Mouse (Mus musculus): Measurements from ENCODE around the gene Tmbim6. TPM values are rescaled to one million over a fixed set of nuclear protein-coding genes. Genes with fewer than 3 reads are reported as not detected.

Gene Tmbim6
- total and polyA plus RNA-seq, 3 experiments, result 91.2 to 239 (median 125) TPM

DNA sequence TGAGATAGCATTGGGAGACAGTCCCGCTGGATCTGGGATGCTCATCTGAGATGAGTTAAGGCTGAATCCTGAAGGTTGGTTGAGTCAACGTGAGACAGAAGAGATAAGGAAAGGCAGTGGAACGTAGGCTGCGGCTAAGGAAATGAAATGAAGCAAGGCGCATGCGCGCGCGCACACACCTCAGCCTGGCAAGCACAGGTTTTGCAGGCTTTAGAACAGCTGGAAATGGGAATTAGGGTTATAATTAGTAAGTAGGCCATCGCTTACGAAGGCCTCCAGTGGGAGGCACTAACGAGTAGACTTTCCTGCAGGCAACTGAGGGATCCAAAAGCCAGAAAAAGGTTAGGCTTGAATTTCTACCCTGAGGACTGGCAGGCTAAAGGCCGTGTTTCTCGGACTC lies 19.1 kb downstream of the Tmbim6 start:
- Histone ChIP-seq H3K4me1 (ENCODE audit: insufficient read depth, low read depth, low read length) (peaks cover 10% of the 10 kb centered on the region), H3K27me3 (ENCODE audit: insufficient read depth, low read length) (no peaks in the 10 kb centered on the region), H3K36me3 (replicated peaks) (peaks cover 52% of the 10 kb centered on the region), H3K9me3 (replicated peaks) (no peaks in the 10 kb centered on the region), H3K4me3 (ENCODE audit: low read depth, low read length) (no peak overlapping the region)
- DNase-seq (ENCODE audit: low spot score) (no peak), ATAC-seq (ENCODE audit: extremely low read depth, insufficient number of reproducible peaks, low FRiP score, poor library complexity, severe bottlenecking) (no peak)
- TF ChIP-seq POLR2AphosphoS5 (IDR thresholded peaks at IDR 0.05; ENCODE audit: insufficient replicate concordance, low read depth, low read length) (no peak), CTCF (IDR thresholded peaks at IDR 0.05; ENCODE audit: low read depth, low read length) (no peak), TAL1 (conservative IDR thresholded peaks at IDR 0.05; ENCODE audit: low read depth, low read length) (no peak), GATA2 (IDR thresholded peaks at IDR 0.05; ENCODE audit: borderline replicate concordance, low read depth, low read length) (no peak), GATA1 (IDR thresholded peaks at IDR 0.05; ENCODE audit: borderline replicate concordance, low read length) (no peak)

DNA sequence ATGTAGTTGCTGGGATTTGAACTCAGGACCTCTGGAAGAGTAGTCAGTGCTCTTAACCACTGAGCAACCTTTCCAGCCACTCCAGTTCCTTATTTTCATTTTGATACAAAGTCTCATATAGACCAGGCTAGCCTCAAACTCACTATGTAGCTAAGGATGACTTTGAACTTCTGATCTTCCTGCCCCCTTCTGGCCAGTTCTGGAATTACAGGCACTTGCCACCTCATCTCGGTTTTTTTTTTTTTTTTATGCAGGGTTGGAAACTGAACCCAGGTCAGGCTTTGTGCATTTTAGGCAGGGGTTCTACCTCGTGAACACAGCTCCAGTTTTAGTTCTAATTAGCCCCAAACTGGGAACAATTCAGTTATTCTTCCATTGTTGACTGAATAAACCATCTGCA lies 23.1 kb downstream of the Tmbim6 start:
- H3K9me3 ChIP-seq (replicated peaks), result no peaks in the 10 kb centered on the region
- peaks cover 12% of the 10 kb centered on the region for H3K36me3 ChIP-seq (replicated peaks)
- peaks cover 10% of the 10 kb centered on the region for H3K4me1 ChIP-seq (ENCODE audit: insufficient read depth, low read depth, low read length)
- H3K4me3 ChIP-seq (ENCODE audit: low read depth, low read length), result no peak overlapping the region
- no peaks in the 10 kb centered on the region for H3K27me3 ChIP-seq (ENCODE audit: insufficient read depth, low read length)
- DNase-seq (ENCODE audit: low spot score) (no peak), ATAC-seq (ENCODE audit: extremely low read depth, insufficient number of reproducible peaks, low FRiP score, poor library complexity, severe bottlenecking) (no peak)
- TF ChIP-seq GATA2 (IDR thresholded peaks at IDR 0.05; ENCODE audit: borderline replicate concordance, low read depth, low read length) (no peak), CTCF (IDR thresholded peaks at IDR 0.05; ENCODE audit: low read depth, low read length) (peak; percentile 29), GATA1 (IDR thresholded peaks at IDR 0.05; ENCODE audit: borderline replicate concordance, low read length) (no peak)

- no peak overlapping the region for H3K4me3 ChIP-seq (ENCODE audit: low read depth, low read length)
- peak; percentile 57 for DNase-seq (ENCODE audit: low spot score)
- peaks cover 10% of the 10 kb centered on the region for H3K4me1 ChIP-seq (ENCODE audit: insufficient read depth, low read depth, low read length)
- no peaks in the 10 kb centered on the region for H3K27me3 ChIP-seq (ENCODE audit: insufficient read depth, low read length)
- peaks cover 6% of the 10 kb centered on the region for H3K36me3 ChIP-seq (replicated peaks)
- ATAC-seq (ENCODE audit: extremely low read depth, insufficient number of reproducible peaks, low FRiP score, poor library complexity, severe bottlenecking), result peak; percentile 34; the same call in 1 of the 2 replicates
- no peaks in the 10 kb centered on the region for H3K9me3 ChIP-seq (replicated peaks)
- TF ChIP-seq GATA2 (IDR thresholded peaks at IDR 0.05; ENCODE audit: borderline replicate concordance, low read depth, low read length), result no peak
- TF ChIP-seq POLR2AphosphoS5 (IDR thresholded peaks at IDR 0.05; ENCODE audit: insufficient replicate concordance, low read depth, low read length), result no peak
- TF ChIP-seq CTCF (IDR thresholded peaks at IDR 0.05; ENCODE audit: low read depth, low read length), result peak; percentile 96
- no peak for TF ChIP-seq GATA1 (IDR thresholded peaks at IDR 0.05; ENCODE audit: borderline replicate concordance, low read length)
Measured at GRCm38 (mm10) chr15:99416348-99416882, 23.7 kb downstream of the Tmbim6 start.

GRCm38 (mm10) chr15:99416957-99417356 lies 24.3 kb downstream of the Tmbim6 start:
- DNase-seq (ENCODE audit: low spot score) (no peak), ATAC-seq (ENCODE audit: extremely low read depth, insufficient number of reproducible peaks, low FRiP score, poor library complexity, severe bottlenecking) (no peak)
- H3K4me3 ChIP-seq (ENCODE audit: low read depth, low read length), result no peak overlapping the region
- H3K9me3 ChIP-seq (replicated peaks), result no peaks in the 10 kb centered on the region
- peaks cover under 1% of the 10 kb centered on the region for H3K36me3 ChIP-seq (replicated peaks)
- H3K4me1 ChIP-seq (ENCODE audit: insufficient read depth, low read depth, low read length), result peaks cover 10% of the 10 kb centered on the region
- no peaks in the 10 kb centered on the region for H3K27me3 ChIP-seq (ENCODE audit: insufficient read depth, low read length)
- no peak for TF ChIP-seq POLR2AphosphoS5 (IDR thresholded peaks at IDR 0.05; ENCODE audit: insufficient replicate concordance, low read depth, low read length)
- no peak for TF ChIP-seq CTCF (IDR thresholded peaks at IDR 0.05; ENCODE audit: low read depth, low read length)
- no peak for TF ChIP-seq GATA1 (IDR thresholded peaks at IDR 0.05; ENCODE audit: borderline replicate concordance, low read length)
- no peak for TF ChIP-seq TAL1 (conservative IDR thresholded peaks at IDR 0.05; ENCODE audit: low read depth, low read length)
- no peak for TF ChIP-seq GATA2 (IDR thresholded peaks at IDR 0.05; ENCODE audit: borderline replicate concordance, low read depth, low read length)

DNA sequence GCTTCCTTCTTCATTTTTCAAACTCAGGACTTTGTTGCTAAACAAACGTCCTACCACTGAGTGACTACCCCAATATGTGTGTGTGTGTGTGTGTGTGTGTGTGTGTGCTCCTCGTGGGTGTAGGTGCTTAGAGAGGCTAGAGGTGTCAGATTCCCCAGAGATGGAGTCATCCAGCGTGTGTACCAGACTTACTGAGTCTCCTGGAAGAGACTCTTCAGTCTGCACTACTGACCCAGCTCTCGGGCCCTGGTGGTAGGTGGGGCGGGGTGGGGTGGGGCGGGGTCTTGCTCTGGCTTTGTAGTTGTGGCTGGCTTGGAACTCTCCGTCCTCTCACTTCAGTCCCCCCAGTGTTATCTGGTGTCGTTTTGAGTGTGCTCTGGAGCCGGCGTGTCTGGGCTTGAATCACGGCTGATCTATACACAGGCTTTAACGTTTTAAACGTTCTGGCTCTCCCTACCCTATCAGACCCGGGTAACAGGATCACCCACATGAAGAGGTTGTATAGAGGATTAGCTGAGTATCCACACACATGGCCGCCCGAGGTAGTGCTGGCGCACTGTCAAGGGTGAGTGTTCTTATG lies 25.1 kb downstream of the Tmbim6 start:
- Histone ChIP-seq H3K9me3 (replicated peaks) (no peaks in the 10 kb centered on the region), H3K4me1 (ENCODE audit: insufficient read depth, low read depth, low read length) (peaks cover 10% of the 10 kb centered on the region), H3K27me3 (ENCODE audit: insufficient read depth, low read length) (no peaks in the 10 kb centered on the region), H3K36me3 (replicated peaks) (peaks cover 5% of the 10 kb centered on the region), H3K4me3 (ENCODE audit: low read depth, low read length) (no peak overlapping the region)
- no peak for TF ChIP-seq GATA2 (IDR thresholded peaks at IDR 0.05; ENCODE audit: borderline replicate concordance, low read depth, low read length)
- no peak for TF ChIP-seq GATA1 (IDR thresholded peaks at IDR 0.05; ENCODE audit: borderline replicate concordance, low read length)
- TF ChIP-seq POLR2AphosphoS5 (IDR thresholded peaks at IDR 0.05; ENCODE audit: insufficient replicate concordance, low read depth, low read length), result no peak
- TF ChIP-seq TAL1 (conservative IDR thresholded peaks at IDR 0.05; ENCODE audit: low read depth, low read length), result no peak
- no peak for TF ChIP-seq CTCF (IDR thresholded peaks at IDR 0.05; ENCODE audit: low read depth, low read length)
- ATAC-seq (ENCODE audit: extremely low read depth, insufficient number of reproducible peaks, low FRiP score, poor library complexity, severe bottlenecking) (no peak), DNase-seq (ENCODE audit: low spot score) (no peak)

GRCm38 (mm10) chr15:99420101-99420500 lies 27.4 kb downstream of the Tmbim6 start:
- H3K36me3 ChIP-seq (replicated peaks), result peaks cover 9% of the 10 kb centered on the region
- H3K9me3 ChIP-seq (replicated peaks), result no peaks in the 10 kb centered on the region
- H3K4me3 ChIP-seq (ENCODE audit: low read depth, low read length), result no peak overlapping the region
- TF ChIP-seq GATA2 (IDR thresholded peaks at IDR 0.05; ENCODE audit: borderline replicate concordance, low read depth, low read length) (no peak), POLR2AphosphoS5 (IDR thresholded peaks at IDR 0.05; ENCODE audit: insufficient replicate concordance, low read depth, low read length) (no peak), TAL1 (conservative IDR thresholded peaks at IDR 0.05; ENCODE audit: low read depth, low read length) (no peak), CTCF (IDR thresholded peaks at IDR 0.05; ENCODE audit: low read depth, low read length) (no peak), GATA1 (IDR thresholded peaks at IDR 0.05; ENCODE audit: borderline replicate concordance, low read length) (no peak)
- H3K27me3 ChIP-seq (ENCODE audit: insufficient read depth, low read length), result no peaks in the 10 kb centered on the region
- DNase-seq (ENCODE audit: low spot score), result no peak
- H3K4me1 ChIP-seq (ENCODE audit: insufficient read depth, low read depth, low read length), result peaks cover 10% of the 10 kb centered on the region
- no peak for ATAC-seq (ENCODE audit: extremely low read depth, insufficient number of reproducible peaks, low FRiP score, poor library complexity, severe bottlenecking)
